Mouse (Mus musculus): ENCODE measurements around the gene Txnrd3.

GRCm38 (mm10) chr6:89614107-89614471, 29.7 kb upstream of the Txnrd3 start:
- no peak for TF ChIP-seq UBTF (IDR thresholded peaks at IDR 0.05; ENCODE audit: low read depth, low read length)
- no peak for TF ChIP-seq NELFE (IDR thresholded peaks at IDR 0.05; ENCODE audit: low read depth, low read length)
- TF ChIP-seq CTCF (conservative IDR thresholded peaks at IDR 0.05 in 1 of 2, IDR thresholded peaks at IDR 0.05 in 1 of 2; ENCODE audit: low read depth in 2 of 2, low read length in 2 of 2): no peak
- TF ChIP-seq ZMIZ1 (IDR thresholded peaks at IDR 0.05; ENCODE audit: low read depth, low read length): no peak

Data from CH12.LX (cell line).